Mouse (Mus musculus) layer of hippocampus, postnatal 25 days (tissue): ENCODE measurements around the gene Aak1. TPM values are rescaled to one million over a fixed set of nuclear protein-coding genes. Genes with fewer than 3 reads are reported as not detected.
"Not testable (repeated sequence)": the region's sequence is repeated elsewhere in the genome, so short reads cannot be mapped to it uniquely, and the experiment has no call there.

Experiments used
- DNase-seq, 2 experiments: peaks; one replicate each; pipeline ENCODE4 v3.0.0; 2022; ENCODE audit warnings: mixed read lengths in 2 of 2, low spot score in 1 of 2; ENCODE audit errors: extremely low spot score in 1 of 2
- total RNA-seq, 2 experiments: library from RNA; stranded (reverse); gene quantifications; 2 replicates each; pipeline ENCODE4 v1.2.3; 2021

The Aak1 gene
- total RNA-seq, 2 experiments from 2014 or later, result 399 to 433 TPM

GRCm38 (mm10) chr6:86832802-86833502 is 16.4 kb upstream of the Aak1 start:
- DNase-seq, result no peak

GRCm38 (mm10) chr6:86839089-86839488 is 10.2 kb upstream of the Aak1 start:
- no peak for DNase-seq

GRCm38 (mm10) chr6:86841949-86842348 is 7.4 kb upstream of the Aak1 start:
- no peak for DNase-seq

- no peak for DNase-seq
Observed at GRCm38 (mm10) chr6:86843636-86844035, 5.7 kb upstream of the Aak1 start.

- no peak for DNase-seq
Observed at GRCm38 (mm10) chr6:86846467-86846866, 2.9 kb upstream of the Aak1 start.

- no peak for DNase-seq
Observed at GRCm38 (mm10) chr6:86847816-86848215, 1.5 kb upstream of the Aak1 start.

GRCm38 (mm10) chr6:86848580-86848914 is 770 bp upstream of the Aak1 start:
- DNase-seq, result no peak

GRCm38 (mm10) chr6:86849692-86850445 is 552 bp downstream of the Aak1 start:
- peak in 1 of 2 experiments; percentile 46 for DNase-seq

GRCm38 (mm10) chr6:86850588-86850987 is 1.3 kb downstream of the Aak1 start:
- no peak for DNase-seq

- no peak for DNase-seq
Observed at GRCm38 (mm10) chr6:86851561-86851960, 2.2 kb downstream of the Aak1 start.

GRCm38 (mm10) chr6:86853928-86854327 is 4.6 kb downstream of the Aak1 start:
- no peak for DNase-seq

- no peak for DNase-seq
Observed at GRCm38 (mm10) chr6:86854941-86855340, 5.6 kb downstream of the Aak1 start.

- DNase-seq, result no peak
Observed at GRCm38 (mm10) chr6:86858606-86859005, 9.3 kb downstream of the Aak1 start.

- no peak for DNase-seq
Observed at GRCm38 (mm10) chr6:86860732-86861463, 11.6 kb downstream of the Aak1 start.

- no peak for DNase-seq
Observed at GRCm38 (mm10) chr6:86864358-86864757, 15.0 kb downstream of the Aak1 start.

- no peak for DNase-seq
Observed at GRCm38 (mm10) chr6:86870335-86870734, 21.0 kb downstream of the Aak1 start.

GRCm38 (mm10) chr6:86871783-86872182 is 22.5 kb downstream of the Aak1 start:
- DNase-seq, result no peak

- no peak for DNase-seq
Observed at GRCm38 (mm10) chr6:86874711-86875375, 25.5 kb downstream of the Aak1 start.

- no peak for DNase-seq
Observed at GRCm38 (mm10) chr6:86876451-86876850, 27.1 kb downstream of the Aak1 start.

- DNase-seq, result not testable (repeated sequence)
Observed at GRCm38 (mm10) chr6:86878656-86879055, 29.3 kb downstream of the Aak1 start.

- no peak for DNase-seq
Observed at GRCm38 (mm10) chr6:86879314-86879713, 30.0 kb downstream of the Aak1 start.
